Mouse (Mus musculus) activated CD4-positive, CD25-positive, alpha-beta regulatory T cell, adult 4 months (primary cell): ENCODE measurements around the gene Atp1a1. TPM values are rescaled to one million over a fixed set of nuclear protein-coding genes. Genes with fewer than 3 reads are reported as not detected.

ENCODE experiments used
- ATAC-seq: one replicate; pipeline ENCODE4 v1.8.0; 2017
- polyA plus RNA-seq, 2 experiments: library from polyadenylated mRNA; unstranded; fragments of 100-300 nt; shearing (Covaris generic); gene quantifications; one replicate each; pipeline ENCODE4 v1.2.1; 2017

Atp1a1 gene
- polyA plus RNA-seq, 2 experiments from 2014 or later, result 15.1 to 17.4 TPM

GRCm38 (mm10) chr3:101551457-101552230, 52.8 kb downstream of the Atp1a1 start:
- ATAC-seq, result no peak

- no peak for ATAC-seq
These were observed 54.7 kb downstream of the Atp1a1 start for GRCm38 (mm10) chr3:101549749-101550148.

- ATAC-seq, result no peak
These were observed 60.4 kb downstream of the Atp1a1 start for GRCm38 (mm10) chr3:101544116-101544515.

- peak; percentile 77 for ATAC-seq
These were observed 62.9 kb downstream of the Atp1a1 start for GRCm38 (mm10) chr3:101541571-101541970.

GRCm38 (mm10) chr3:101540568-101540967, 63.9 kb downstream of the Atp1a1 start:
- ATAC-seq, result no peak

- ATAC-seq, result no peak
These were observed 68.2 kb downstream of the Atp1a1 start for GRCm38 (mm10) chr3:101536322-101536721.

GRCm38 (mm10) chr3:101534311-101534710, 70.2 kb downstream of the Atp1a1 start:
- no peak for ATAC-seq

- no peak for ATAC-seq
These were observed 71.1 kb downstream of the Atp1a1 start for GRCm38 (mm10) chr3:101533373-101533772.

GRCm38 (mm10) chr3:101530928-101531327, 73.6 kb downstream of the Atp1a1 start:
- no peak for ATAC-seq

- no peak for ATAC-seq
These were observed 75.4 kb downstream of the Atp1a1 start for GRCm38 (mm10) chr3:101528900-101529594.

GRCm38 (mm10) chr3:101528157-101528899, 76.2 kb downstream of the Atp1a1 start:
- ATAC-seq, result no peak

GRCm38 (mm10) chr3:101526603-101527002, 77.9 kb downstream of the Atp1a1 start:
- ATAC-seq, result no peak

Other genes with a start within 250 kb of the Atp1a1 start
- gene Igsf3, start 227.6 kb downstream of the Atp1a1 start, polyA plus RNA-seq, result 1 to 10 TPM in 1 of 2 experiments, under 1 TPM in 1; 0.86 to 1.6 TPM
- gene Mab21l3, start 244.3 kb upstream of the Atp1a1 start, polyA plus RNA-seq, result not detected